Mouse (Mus musculus): ENCODE results near the gene Prpf4.

DNA sequence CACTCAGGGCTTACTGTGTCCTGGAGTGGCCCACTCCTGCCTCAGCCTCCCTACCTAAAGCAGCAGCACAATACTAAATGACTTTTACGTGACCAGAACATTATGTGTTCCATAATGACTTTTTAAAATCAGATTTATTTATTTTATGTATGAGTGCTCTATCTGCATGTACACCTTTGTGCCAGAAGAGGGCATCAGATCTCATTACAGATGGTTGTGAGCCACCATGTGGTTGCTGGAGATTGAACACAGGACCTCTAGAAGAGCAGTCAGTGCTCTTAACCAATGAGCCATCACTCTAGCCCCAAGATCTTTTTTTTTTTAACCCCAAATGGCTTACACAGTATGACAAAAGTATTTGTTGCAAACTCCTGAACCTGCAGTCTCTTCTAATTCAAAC is 59.6 kb downstream of the Prpf4 start:
- TF ChIP-seq EP300 (IDR thresholded peaks at IDR 0.05; ENCODE audit: low read depth) (no peak), CTCF (IDR thresholded peaks at IDR 0.05; ENCODE audit: low read depth) (peak; percentile 35; the same call in 1 of the 2 replicates)
